Mouse (Mus musculus) olfactory bulb, adult 2 months (tissue): ENCODE results near the gene 4930402H24Rik. TPM values are rescaled to one million over a fixed set of nuclear protein-coding genes. Genes with fewer than 3 reads are reported as not detected.

ENCODE experiments used
- H3K27ac ChIP-seq: fragments of 200-500 bp; 2 replicates; pipeline ENCODE4 v1.5.1; 2012; ENCODE audit warnings: low read depth, low read length; ENCODE audit not compliant: insufficient read depth
- H3K4me1 ChIP-seq: fragments of 200-500 bp; 2 replicates; pipeline ENCODE4 v1.6.1; 2012; ENCODE audit warnings: low read length; ENCODE audit not compliant: control insufficient read depth, insufficient read depth
- H3K4me3 ChIP-seq: fragments of 200-500 bp; 2 replicates; pipeline ENCODE4 v1.5.1; 2012; ENCODE audit warnings: mild to moderate bottlenecking, low read depth, low read length, moderate library complexity; ENCODE audit not compliant: insufficient read depth
- CTCF ChIP-seq: fragments of 200-500 bp; IDR thresholded peaks from 2 replicates; pipeline ENCODE4 v1.5.1; 2012; ENCODE audit warnings: low read depth, mild to moderate bottlenecking, low read length, moderate library complexity; ENCODE audit not compliant: insufficient read depth
- POLR2A ChIP-seq: fragments of 200-500 bp; IDR thresholded peaks from 2 replicates; pipeline ENCODE4 v1.6.1; 2012; ENCODE audit warnings: mild to moderate bottlenecking, low read depth, low read length, moderate library complexity; ENCODE audit not compliant: insufficient read depth
- WGBS: fragments of 180-500 bp; shearing (Covaris S2); methylation state at CpG from one replicate; pipeline ENCODE4 v1.1.7; 2018; 5-methylcytosine and 5-hydroxymethylcytosine counted together
- polyA plus RNA-seq: library from polyadenylated mRNA; stranded (reverse); fragments of >200 nt; gene quantifications from 2 replicates; pipeline ENCODE4 v1.2.4, GENCODE M21; 2012; ENCODE audit warnings: low replicate concordance; ENCODE audit not compliant: missing spikeins, insufficient read depth, insufficient read length

The 4930402H24Rik gene
- polyA plus RNA-seq, 1 experiment = not detected

DNA sequence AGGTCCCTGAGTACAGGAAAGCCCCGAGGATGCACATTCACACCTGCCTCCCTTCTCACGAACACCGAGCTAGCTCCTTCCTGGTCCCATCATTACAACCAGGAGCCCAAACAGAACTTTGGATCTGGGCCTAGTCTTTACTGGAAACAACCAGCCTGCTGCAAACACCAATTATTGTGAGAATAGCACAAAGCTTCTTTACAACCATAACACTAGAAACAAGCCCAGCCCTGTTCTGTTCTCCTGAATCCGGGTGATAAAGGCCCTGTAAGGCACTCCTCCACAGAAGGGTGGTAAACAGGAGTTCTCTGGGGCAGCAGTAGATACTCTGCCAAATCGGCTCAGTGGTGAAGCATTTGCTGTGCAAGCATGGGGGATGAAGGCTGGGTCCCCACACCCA is 170.9 kb downstream of the 4930402H24Rik start:
- H3K27ac ChIP-seq = peak overlapping the region; percentile 42; the same call in 1 of the 2 replicates
- WGBS = 42% methylated on average over 5 of the region's 5 CpGs
- no peak overlapping the region for H3K4me3 ChIP-seq
- TF ChIP-seq CTCF (no peak), POLR2A (no peak)
- H3K4me1 ChIP-seq = peaks cover 8% of the 10 kb centered on the region

DNA sequence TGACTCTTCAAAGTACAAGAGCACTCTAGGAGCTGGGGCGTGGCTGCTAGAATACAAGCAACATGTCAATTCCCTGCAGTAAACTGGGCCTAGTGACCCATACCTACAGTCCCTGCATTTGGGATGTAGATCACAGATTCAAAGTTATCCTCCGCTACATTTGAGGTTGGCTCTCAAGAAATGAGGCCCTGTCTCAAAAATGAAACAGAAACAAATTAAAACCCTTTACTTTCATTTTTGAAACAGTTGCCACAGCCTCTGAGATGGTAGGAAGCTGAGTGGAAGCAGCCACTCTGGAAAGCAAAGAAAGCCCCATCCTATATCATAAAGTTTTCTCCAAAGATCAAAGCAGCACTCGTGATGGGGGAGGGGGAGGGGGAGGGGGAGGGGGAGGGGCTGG is 172.8 kb downstream of the 4930402H24Rik start:
- Histone ChIP-seq H3K27ac (no peak overlapping the region), H3K4me1 (no peaks in the 10 kb centered on the region), H3K4me3 (no peak overlapping the region)
- 96% methylated on average over 2 of the region's 3 CpGs for WGBS
- no peak for TF ChIP-seq POLR2A
- TF ChIP-seq CTCF = no peak

DNA sequence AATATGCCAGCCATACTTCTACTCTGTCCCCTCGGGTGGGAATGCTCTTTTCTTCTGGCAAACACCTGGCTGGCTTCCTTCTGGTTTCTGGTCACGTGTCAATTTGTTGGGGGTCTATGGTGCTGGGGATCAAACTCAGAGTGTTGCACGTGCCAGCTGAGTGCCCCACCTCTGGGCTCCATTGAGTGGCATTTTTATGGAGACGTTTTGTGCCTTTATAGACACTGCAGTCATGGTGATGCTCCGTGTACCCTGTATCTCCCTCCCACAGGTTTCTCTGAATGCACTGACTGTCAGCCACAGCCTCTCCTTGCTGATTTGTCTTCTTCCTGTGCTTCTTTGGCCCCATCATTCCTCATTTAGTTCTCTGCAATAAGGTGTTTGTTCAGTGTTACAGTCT is 174.4 kb downstream of the 4930402H24Rik start:
- WGBS = 56% methylated on average over 5 of the region's 5 CpGs
- H3K4me1 ChIP-seq = no peaks in the 10 kb centered on the region
- H3K4me3 ChIP-seq = no peak overlapping the region
- TF ChIP-seq POLR2A (no peak), CTCF (no peak)
- no peak overlapping the region for H3K27ac ChIP-seq

DNA sequence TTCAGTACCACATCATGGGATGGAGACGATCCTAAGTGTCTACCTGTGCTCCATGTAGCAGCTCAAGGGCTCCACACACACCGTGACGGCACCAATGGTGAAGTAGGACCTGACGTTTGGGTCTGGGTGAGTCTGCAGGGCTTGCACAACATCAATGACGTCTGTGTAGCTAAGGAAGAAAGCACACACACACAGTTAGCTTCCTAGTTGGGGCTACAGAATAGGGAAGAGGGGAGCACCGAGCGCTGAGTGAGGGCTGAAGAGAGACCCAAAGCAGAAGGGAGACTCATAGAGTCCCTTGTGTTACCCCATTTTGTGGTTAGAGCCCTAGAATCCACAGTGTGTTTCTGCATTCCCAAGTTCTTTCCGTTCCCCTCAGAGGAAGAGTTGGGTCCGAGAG is 175.5 kb downstream of the 4930402H24Rik start:
- TF ChIP-seq CTCF = no peak
- no peaks in the 10 kb centered on the region for H3K4me1 ChIP-seq
- H3K27ac ChIP-seq = no peak overlapping the region
- H3K4me3 ChIP-seq = no peak overlapping the region
- 87% methylated on average over 9 of the region's 9 CpGs for WGBS

DNA sequence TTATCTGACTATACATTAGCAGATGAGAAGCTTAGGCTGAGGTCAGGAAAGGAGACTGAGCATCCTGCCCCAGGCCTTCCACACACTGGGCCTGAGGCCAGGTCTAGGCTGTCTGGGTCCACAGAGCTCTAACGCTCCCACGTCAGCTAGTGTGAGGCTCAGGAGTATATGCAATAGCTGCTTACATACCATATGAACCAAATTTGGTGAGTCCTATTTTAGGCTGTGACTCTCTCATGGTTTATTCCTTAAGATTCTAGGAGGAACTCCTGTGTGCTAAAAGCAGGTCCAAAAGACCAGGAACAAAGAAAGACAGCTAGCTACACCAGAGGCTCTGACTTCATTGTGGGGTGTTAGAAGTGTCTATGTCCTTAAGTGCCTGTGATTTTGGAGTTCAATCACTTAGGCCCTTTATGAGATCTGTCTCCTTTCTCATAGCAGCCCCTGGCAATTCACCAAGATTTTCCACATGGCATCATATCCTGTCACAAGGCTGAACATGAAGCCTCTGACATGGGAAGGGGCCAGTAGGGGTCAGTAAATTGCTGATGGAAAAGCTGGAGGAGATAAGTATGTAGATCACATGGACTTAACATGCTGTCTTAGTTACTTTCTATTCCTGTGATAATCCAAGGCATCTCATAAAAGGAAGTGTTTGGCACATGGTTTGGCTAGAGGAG is 177.2 kb downstream of the 4930402H24Rik start:
- WGBS = 94% methylated on average over 2 of the region's 2 CpGs
- Histone ChIP-seq H3K4me1 (no peaks in the 10 kb centered on the region), H3K27ac (no peak overlapping the region), H3K4me3 (no peak overlapping the region)
- TF ChIP-seq CTCF = no peak

DNA sequence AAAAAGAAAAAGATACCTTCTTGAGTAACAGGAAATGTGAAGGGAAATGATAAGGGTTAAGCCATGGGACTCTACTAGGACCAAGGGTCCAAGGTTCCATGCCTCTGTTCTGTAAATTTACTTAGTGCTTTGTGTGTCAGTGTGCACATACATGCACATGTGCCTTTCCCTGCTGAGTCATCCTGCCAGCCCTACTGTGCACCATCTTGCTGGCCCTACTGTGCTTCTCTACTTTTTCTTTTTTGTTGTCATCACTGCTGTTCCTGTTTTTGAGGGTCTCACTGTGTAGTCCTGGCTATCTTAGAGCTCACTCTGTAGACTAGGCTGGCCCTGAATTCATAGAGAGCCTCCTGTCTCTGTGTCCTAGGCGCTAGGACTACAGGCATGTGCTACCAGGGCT is 178.5 kb downstream of the 4930402H24Rik start:
- 81% methylated on average over 1 of the region's 1 CpGs for WGBS
- Histone ChIP-seq H3K4me3 (no peak overlapping the region), H3K4me1 (no peaks in the 10 kb centered on the region), H3K27ac (no peak overlapping the region)
- TF ChIP-seq POLR2A (no peak), CTCF (no peak)

DNA sequence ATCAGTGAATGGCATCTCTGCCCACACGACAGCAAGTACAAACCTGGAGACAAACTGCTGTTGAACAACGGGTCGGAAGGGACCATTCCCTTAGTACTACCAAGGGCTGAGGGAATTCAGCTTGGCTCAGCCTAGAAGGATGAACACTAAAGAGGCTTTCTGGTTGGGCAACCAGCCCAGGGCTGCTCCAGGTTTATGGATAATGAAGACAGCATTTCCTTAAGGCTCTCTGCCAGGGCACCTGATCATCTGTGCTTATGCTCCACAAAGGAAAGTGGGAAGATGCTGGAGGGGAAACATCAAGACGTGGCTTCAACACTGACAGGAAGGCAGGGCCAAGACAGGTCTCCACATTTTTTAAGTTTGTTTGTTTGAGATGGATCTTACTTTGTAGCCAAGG is 181.8 kb downstream of the 4930402H24Rik start:
- Histone ChIP-seq H3K27ac (no peak overlapping the region), H3K4me3 (no peak overlapping the region), H3K4me1 (no peaks in the 10 kb centered on the region)
- TF ChIP-seq POLR2A = no peak
- no peak for TF ChIP-seq CTCF
- WGBS = 65% methylated on average over 4 of the region's 4 CpGs

DNA sequence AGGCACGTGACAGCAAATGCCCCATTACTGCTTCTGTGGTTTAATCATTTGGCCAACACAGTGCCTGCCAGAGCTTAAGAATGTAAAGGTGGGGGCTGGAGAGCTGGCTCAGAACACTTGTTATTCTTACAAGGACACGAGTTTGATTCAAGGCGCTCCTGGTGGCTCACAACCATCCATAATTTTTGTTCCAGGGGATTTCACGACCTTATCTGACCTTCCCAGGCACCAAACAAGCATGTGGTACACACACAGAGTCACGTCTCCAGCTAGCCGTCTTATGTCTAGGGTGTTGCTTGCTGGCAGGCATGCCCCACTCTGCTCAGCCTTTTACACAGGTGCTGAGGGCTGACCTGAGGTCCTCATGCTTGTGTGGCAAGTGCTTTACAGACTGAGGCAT is 188.3 kb downstream of the 4930402H24Rik start:
- 71% methylated on average over 6 of the region's 6 CpGs for WGBS
- Histone ChIP-seq H3K4me1 (no peaks in the 10 kb centered on the region), H3K27ac (no peak overlapping the region), H3K4me3 (no peak overlapping the region)
- no peak for TF ChIP-seq CTCF
- no peak for TF ChIP-seq POLR2A

DNA sequence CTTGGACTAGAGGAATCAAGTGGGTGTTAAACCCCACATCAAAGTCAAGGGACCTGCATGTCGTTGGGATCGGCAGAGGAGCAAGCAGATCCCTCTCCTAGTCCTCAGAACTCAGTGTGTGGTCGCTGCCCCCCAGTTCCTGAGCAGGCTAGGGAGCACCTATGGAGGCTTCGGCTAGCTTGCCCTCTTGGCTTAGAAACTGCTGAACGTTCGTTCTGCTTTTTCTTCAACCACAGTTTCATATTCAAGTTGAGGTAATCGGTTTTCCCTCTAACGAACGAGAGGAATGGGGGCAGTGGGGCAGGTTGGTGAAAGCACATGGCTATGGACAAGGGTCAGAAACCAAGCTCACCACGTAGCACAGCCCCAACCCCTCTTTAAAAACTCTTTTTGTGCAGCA is 199.1 kb downstream of the 4930402H24Rik start:
- H3K27ac ChIP-seq = no peak overlapping the region
- TF ChIP-seq CTCF (no peak), POLR2A (no peak)
- 54% methylated on average over 10 of the region's 10 CpGs for WGBS
- no peak overlapping the region for H3K4me3 ChIP-seq
- peaks cover 6% of the 10 kb centered on the region; the same call in 1 of the 2 replicates for H3K4me1 ChIP-seq

DNA sequence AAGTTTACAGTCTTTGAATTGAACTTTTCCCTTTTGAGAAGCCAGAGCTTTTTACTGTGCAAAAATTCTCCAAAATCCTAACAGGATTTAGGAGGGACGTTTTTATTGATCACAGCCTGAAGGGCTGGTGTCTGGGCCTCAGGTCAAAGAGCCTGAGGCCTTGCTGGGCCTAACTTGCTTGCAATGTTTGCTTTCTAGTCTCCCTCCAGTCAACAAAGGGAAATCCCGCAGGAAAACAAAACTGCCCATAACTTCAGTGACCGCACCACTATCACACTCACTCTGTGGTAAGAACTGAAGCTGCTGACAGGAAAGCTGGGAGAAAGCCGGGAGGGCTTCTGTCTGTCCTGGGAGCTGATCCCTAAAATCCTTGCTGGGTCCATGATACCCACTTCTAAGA is 199.6 kb downstream of the 4930402H24Rik start:
- TF ChIP-seq POLR2A (no peak), CTCF (no peak)
- Histone ChIP-seq H3K4me1 (peaks cover 6% of the 10 kb centered on the region; the same call in 1 of the 2 replicates), H3K27ac (no peak overlapping the region), H3K4me3 (no peak overlapping the region)
- WGBS = 79% methylated on average over 4 of the region's 4 CpGs
